Comparison of ENCODE assay signal across 13 mouse cellular contexts in genomic region chr10:44864191-44864747, GRCm38 (mm10).
"Had no signal": no experiment of that assay in that cellular context is flagged by ENCODE, and none has a peak within 500 bp of the region (broad histone marks: within the 10 kb centered on the region; RNA-seq: fewer than 3 reads in every experiment).

No protein-coding gene starts in this region.

- H3K4me3 ChIP-seq: limb, embryonic 12.5 days; midbrain, embryonic 13.5 days; myocyte had no signal

- H3K27me3 ChIP-seq: limb, embryonic 12.5 days; midbrain, embryonic 13.5 days had no signal

- H3K4me1 ChIP-seq: midbrain, embryonic 13.5 days had no signal

- H3K9me3 ChIP-seq: limb, embryonic 12.5 days; midbrain, embryonic 13.5 days had no signal

- H3K4me2 ChIP-seq: limb, embryonic 12.5 days; midbrain, embryonic 13.5 days had no signal

- ATAC-seq: hindbrain, postnatal 0 days; lung, postnatal 0 days; midbrain, embryonic 13.5 days had no signal

- H3K9ac ChIP-seq: limb, embryonic 12.5 days; liver, embryonic 14.5 days; midbrain, embryonic 13.5 days had no signal

- H3K27ac ChIP-seq: hindbrain, postnatal 0 days; limb, embryonic 12.5 days; liver, embryonic 14.5 days; midbrain, embryonic 13.5 days had no signal

- H3K36me3 ChIP-seq: limb, embryonic 12.5 days; midbrain, embryonic 13.5 days had no signal

- DNase-seq: layer of hippocampus, adult 9-11 months; layer of hippocampus, postnatal 36 days; lung, adult 2 months; lung, postnatal 36 days; spleen, adult 18-20 months; thymus, adult 18-20 months; thymus, postnatal 14 days had no signal
